Mouse (Mus musculus) heart, postnatal 0 days (tissue): ENCODE results near the gene Mphosph9.

Experiments used
- CTCF ChIP-seq: IDR thresholded peaks from 2 replicates; pipeline ENCODE4 v1.5.1; 2016; ENCODE audit warnings: antibody characterized with exemption, control low read depth, low read depth
- EP300 ChIP-seq: IDR thresholded peaks from 2 replicates; pipeline ENCODE4 v1.6.1; 2016; ENCODE audit warnings: antibody characterized with exemption, low read depth

GRCm38 (mm10) chr5:124234778-124235177 is 93.0 kb downstream of the Mphosph9 start:
- TF ChIP-seq EP300 (no peak), CTCF (no peak)
